Mouse (Mus musculus) MN1 (cell line): Measurements from ENCODE around the gene Prkd1.

Source experiments
- DNase-seq: peaks from one replicate; pipeline ENCODE4 v3.0.0-alpha.2; 2016; ENCODE audit warnings: low spot score

Prkd1 gene

DNA sequence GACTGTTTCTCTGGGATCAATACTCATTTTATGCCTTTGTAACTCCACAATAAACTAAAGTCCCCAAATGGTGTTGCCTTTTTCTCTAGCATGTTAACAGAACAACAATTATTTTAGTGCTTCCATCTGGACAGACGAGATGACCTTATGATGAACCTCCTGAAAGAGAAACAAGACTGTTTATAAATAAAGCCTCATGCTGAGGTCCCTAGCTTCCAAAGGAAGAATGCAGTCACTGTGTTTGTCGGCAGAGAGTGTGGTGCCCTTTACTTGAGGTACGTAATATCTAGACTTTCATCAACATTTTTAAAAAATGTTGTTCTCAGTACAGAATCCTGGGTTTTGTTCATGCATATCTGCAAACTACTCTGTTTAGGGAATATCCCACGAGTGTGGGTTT, 90.7 kb downstream of the Prkd1 start:
- no peak for DNase-seq

DNA sequence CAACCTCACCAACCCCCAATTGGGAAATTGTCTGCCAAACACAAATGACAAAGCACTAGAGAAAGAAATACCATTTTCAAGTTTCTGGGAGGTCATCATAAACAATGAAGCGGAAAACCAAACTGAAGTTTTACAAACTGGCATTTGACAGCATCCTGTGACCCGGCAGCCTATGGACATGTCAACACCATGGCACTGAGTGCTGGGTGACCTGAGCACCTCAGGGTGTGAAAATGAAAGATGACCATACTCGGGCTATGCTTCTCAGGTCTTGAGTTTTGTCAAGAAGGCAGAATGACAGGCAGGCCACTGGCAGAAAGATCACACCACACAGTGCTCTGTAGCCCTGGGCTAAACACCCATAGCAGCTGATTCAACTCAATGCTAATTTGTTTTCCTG, 94.7 kb downstream of the Prkd1 start:
- no peak for DNase-seq

DNA sequence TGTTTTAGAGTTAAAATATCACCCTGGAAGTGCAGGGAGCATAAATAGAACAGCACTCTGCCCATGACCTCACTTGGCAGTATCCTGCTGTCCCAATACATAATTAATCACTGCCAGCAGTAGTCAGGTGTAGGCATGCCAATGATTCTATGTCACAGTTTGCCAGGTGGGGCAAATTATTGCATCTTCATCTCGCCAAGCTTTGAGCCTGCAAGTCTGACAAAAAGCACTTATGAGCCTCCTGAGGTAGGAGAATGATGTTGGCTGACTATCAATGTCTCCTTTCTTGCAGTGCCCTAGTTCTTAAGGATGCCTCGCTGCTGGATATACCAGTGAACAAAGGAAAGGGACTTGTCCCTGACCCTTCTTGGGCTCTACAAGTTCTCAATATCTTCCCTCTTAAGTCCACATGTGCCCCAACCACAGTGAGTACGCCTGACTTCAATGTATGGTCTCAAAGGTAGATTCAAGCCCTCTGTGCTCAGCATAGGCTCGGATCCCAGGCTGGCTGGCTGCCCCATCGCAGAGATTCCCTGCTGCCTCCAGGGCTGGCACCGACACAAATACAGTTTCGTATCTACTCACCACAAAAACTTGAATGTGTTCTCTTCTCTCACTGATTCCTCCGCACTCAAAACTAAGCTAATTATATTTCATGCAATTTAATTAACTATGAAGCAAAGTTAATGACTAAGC, 98.9 kb downstream of the Prkd1 start:
- DNase-seq = no peak

DNA sequence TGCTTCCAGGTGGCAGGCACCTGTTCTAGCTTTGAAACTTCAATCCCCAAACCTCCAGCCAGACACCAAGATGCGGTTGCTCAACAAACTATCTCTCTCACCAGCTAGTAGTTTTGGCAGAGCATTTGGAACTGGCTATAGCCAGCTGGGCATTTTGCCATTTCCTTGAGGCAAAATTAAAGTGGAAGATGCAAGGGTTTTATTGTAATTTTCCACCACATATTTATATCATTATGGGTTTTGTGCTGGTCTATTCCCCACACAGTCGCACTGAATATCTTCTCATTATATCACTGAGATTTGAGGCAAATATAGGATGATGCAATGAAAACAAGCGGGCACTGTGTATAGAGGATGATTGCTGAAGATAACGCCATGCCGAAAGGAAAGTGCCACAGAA, 102.5 kb downstream of the Prkd1 start:
- no peak for DNase-seq

GRCm38 (mm10) chr12:50545610-50545919, 103.3 kb downstream of the Prkd1 start:
- no peak for DNase-seq

DNA sequence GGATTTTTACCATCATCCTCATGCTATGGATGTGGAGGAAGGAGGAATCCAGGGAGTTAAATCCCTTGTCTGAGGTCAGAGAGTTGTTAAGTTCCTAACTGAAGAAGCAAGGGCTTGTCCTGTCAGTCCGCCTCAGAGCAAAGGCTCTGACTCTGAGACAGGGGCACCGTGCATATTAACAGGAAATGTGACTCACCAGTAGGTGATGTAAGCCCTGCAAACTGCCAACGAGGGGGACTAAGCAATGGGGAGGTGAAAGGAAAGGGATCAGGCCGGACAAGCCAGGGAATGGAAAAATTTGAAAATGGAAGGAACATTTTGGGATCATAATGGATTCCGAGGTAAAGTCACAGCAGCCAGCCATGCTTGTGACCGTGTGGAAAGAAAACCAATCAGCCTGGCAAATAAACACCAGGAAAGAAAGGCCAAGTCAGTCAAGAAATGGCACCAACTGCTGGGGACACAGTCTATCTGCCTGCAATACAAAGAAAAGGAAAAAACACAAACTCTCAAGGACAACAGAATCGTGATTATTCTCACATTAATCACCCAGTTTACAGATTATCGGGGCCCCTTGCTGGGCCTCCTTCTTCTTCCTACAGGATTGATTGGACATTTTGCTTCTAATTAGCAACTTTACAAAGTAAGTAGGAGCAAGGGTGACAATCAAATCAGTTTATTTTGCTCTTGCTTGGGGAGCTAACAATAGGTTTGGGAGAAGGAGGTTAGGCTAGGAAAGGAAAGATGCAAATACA, 103.9 kb downstream of the Prkd1 start:
- DNase-seq = no peak

GRCm38 (mm10) chr12:50540793-50541192, 108.1 kb downstream of the Prkd1 start:
- DNase-seq = no peak

- no peak for DNase-seq
Observed at GRCm38 (mm10) chr12:50538296-50538965, 110.5 kb downstream of the Prkd1 start.

- DNase-seq = no peak
Observed at GRCm38 (mm10) chr12:50537761-50538160, 111.1 kb downstream of the Prkd1 start.

GRCm38 (mm10) chr12:50537006-50537405, 111.9 kb downstream of the Prkd1 start:
- no peak for DNase-seq

- no peak for DNase-seq
Observed at GRCm38 (mm10) chr12:50528633-50529032, 120.3 kb downstream of the Prkd1 start.

DNA sequence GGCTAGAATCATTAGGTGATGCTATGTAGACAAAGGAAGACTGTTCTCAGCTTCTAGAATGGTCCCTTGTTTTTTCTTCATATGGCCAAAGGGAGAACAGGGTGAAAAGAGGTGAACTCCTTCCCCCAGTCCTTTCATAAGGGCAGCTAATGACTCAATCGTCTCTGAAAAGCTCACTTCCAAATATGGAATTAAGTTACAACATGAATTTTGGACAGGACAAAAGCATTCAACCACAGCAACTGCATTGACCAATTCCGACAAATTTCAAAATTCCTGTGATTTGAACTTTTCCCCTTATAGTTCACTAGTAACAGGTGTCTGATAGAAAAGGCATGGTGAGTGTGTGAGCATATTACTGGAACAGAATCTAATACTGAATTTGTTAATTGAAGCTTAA, 124.8 kb downstream of the Prkd1 start:
- DNase-seq = no peak

DNA sequence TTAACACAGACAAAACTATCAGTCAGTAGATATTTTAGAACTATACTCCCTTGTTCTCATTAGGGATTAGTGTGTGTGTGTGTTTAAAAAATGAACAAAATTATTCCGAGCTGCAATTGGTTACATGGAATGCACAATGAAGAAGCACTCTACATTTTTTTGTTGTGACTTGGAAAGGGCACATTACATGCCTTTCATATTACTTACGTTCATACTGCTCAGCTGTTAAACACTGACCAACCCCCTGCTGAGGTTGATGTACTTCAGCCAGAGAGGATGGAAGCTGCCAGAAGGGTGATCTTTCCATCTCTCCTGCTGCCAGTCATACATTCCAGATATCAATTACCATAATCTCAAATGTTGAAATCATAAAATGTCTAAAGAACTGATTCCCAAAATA, 134.4 kb downstream of the Prkd1 start:
- DNase-seq = no peak

DNA sequence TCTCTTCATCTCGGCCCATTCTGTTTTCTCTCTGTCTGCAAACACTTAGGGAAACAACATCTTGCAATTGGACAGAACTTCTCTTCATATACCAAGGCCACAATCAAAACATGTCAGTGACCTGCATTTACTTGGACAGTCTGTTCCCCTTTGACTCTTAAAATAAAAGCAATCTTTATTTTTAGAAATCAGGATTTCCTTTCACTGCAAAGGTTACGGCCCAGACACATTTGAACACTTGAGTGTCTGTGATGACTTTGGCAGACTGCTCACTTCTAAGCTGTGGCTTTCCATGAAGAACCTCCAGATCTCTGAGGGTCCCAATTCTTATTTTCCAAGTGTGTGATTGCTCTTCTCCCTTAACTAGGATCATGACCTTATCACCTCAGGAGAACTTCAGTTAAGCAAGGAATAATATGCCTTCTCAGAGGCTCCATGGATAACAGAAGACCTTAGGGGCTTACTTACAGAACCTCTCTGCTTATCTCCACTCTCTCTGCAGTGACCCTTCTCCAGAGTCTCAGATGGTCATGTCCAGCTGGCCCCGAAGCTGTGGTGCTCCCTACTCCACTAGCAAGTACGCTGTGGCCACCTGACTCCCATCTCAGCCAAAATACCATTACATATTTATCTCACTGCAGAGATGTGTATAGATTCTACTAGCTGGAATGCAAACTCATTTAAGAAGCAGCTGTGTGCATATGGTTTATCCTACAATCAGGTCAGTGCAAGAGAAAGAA, 137.2 kb downstream of the Prkd1 start:
- DNase-seq = no peak

DNA sequence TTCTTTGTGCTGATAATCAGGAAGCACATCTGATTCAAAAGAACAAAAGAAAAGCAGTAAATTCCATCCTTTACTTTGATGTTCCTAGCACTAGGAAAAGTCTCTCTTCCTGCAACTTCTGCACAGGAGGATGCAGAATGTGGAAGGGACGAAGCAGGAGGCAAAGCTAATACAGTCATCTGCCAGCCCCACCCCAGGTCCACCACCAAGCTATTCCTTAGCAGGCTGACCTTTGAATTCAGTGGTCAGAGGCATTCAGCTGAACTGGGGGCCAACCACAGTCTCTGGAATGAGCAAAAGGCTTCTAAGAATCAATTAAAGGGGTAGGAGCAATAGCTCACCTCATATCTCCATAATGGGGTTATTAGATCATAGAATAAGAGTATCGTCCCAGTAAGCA, 140.1 kb downstream of the Prkd1 start:
- no peak for DNase-seq

DNA sequence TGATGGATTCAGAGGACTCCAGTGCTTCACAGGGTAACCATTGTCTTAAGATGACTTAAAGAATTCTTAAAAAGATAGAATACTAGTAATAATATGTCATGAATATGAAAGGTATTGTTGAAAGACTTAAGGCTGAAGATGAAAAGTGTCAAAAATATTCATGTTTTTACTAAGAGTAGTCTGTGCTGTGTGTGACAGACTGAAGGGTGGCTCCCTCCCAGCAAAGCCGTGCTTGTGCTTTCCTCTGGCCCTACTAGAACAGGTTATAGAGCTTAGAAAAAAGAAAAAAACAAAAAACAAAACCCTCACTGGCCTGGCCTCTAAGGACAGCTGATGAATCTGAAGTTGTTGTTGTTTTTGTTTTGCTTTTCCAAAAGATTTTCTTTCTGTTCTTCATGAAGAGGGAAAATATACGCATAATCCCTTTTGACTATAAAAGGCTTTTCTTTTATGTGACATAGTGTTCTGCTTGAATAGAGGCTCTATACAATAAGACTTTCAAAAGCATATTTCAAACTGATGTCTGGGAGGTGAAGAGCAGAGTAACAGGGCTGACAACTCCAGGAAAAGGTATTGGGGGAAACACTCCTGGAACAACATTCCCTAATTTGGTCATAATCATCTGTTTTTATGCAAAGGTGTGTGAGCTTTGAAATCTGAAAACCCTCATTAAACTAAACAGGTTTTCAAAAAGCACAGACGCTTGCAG, 148.9 kb downstream of the Prkd1 start:
- DNase-seq = no peak

DNA sequence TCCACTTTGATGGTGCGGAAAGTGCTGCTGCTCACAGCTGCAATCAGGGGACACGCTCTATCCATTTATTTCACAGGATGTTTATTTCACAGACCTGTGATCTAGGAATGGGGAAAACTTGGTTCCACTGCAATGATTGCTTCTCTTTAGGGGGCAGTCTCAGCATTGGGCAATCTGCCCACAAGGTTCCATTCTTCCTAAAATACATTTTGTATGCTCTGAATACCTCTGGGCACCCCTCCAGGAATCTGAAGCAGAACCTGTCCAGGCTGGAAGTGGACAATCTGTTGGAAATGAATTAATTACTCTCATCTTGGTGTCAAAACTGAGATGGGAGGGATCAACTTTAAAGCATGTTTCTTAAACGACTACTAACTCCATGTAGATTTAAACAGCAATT, 152.9 kb downstream of the Prkd1 start:
- DNase-seq = no peak

DNA sequence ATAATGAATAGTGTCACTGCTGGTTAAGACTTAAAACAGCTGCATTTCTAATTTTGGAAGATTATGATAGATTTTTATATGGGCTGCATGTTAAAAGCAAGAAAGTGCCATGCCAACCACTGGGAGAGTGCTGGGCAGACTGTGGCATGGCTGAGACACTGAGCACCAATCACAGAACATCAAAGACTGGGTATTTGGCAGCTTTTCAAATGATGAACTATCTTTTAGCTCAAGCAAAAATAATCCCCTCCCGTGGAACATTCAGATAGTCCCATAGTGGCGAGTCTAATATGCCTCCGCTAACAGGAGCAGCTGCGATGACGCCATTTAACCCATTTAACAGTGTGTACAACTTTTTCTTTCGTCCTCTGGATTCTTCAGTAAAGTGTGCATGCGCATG, 169.1 kb downstream of the Prkd1 start:
- DNase-seq = no peak

DNA sequence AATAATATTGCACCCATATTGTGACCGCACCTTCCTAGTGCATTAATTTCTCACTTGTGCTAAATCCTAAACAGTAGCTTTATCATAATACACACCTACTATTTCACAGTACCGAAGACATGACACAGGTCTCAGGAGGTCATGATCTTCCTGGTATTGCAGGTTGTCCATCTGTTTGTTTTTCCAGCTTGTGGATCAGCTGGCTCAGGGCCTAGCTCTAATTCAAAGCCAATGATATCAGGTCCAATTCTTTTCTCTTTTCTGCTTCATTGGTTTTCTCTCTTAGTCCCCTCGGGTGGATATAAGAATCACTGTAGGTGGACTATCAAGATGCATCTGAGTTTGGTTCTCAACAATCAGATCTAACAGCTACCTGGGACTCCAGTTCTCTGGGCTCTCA, 191.7 kb downstream of the Prkd1 start:
- no peak for DNase-seq

- no peak for DNase-seq
Observed at GRCm38 (mm10) chr12:50451761-50452160, 197.1 kb downstream of the Prkd1 start.

- no peak for DNase-seq
Observed at GRCm38 (mm10) chr12:50436660-50437059, 212.2 kb downstream of the Prkd1 start.

DNA sequence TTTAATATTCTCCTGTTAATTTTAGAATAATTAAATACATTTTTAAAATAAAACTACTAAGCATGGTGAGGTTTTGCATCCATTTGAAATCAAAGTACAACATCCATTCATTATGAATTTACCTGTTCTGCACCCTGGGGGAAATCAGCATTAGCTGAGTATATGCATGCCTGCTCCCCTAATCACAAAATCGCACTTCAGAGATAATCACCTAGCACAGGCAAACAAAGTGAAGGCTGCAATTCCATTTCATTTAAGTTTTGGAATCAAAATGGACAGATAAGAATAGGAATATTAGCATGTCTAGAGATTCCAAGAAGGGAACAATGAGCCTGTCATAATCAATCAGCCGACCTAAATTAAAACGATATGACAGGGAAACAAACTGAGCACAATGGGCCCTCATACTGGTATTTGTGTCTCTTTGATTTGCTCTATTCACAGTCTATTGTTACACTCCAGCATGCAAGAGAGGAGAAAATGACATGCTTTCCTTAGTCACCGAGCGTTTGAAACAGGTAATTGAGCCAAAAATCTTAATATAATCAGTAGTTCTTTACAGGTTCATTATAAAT, 218.7 kb downstream of the Prkd1 start:
- no peak for DNase-seq
